Mouse (Mus musculus) embryonic facial prominence, embryonic 13.5 days (tissue): ENCODE results near the gene Maneal. TPM values are rescaled to one million over a fixed set of nuclear protein-coding genes. Genes with fewer than 3 reads are reported as not detected.

Source experiments
- ATAC-seq: fragments of 200-750 bp; cut with Nextera tagmentation; 2 replicates; pipeline ENCODE4 v1.8.0; 2017; ENCODE audit warnings: low read depth; ENCODE audit not compliant: insufficient number of reproducible peaks, insufficient read depth, low FRiP score, low TSS enrichment
- H3K27ac ChIP-seq: fragments of 300-500 bp; sonication (generic); 2 replicates; pipeline ENCODE4 v1.5.1; 2015; ENCODE audit warnings: moderate library complexity, mild to moderate bottlenecking, inconsistent platforms
- H3K27me3 ChIP-seq: fragments of 300-500 bp; sonication (generic); 2 replicates; pipeline ENCODE4 v1.6.1; 2015; ENCODE audit warnings: mild to moderate bottlenecking, inconsistent platforms
- H3K36me3 ChIP-seq: fragments of 300-500 bp; sonication (generic); 2 replicates; pipeline ENCODE4 v1.6.1; 2015; ENCODE audit warnings: mild to moderate bottlenecking, inconsistent platforms
- H3K4me1 ChIP-seq: fragments of 300-500 bp; sonication (generic); 2 replicates; pipeline ENCODE4 v1.6.1; 2015; ENCODE audit warnings: inconsistent platforms
- H3K4me2 ChIP-seq: fragments of 300-500 bp; sonication (generic); 2 replicates; pipeline ENCODE4 v1.6.1; 2015; ENCODE audit warnings: moderate library complexity, mild to moderate bottlenecking, inconsistent platforms
- H3K4me3 ChIP-seq: fragments of 300-500 bp; sonication (generic); 2 replicates; pipeline ENCODE4 v1.5.1; 2015; ENCODE audit warnings: mild to moderate bottlenecking, inconsistent platforms
- H3K9ac ChIP-seq: fragments of 300-500 bp; sonication (generic); 2 replicates; pipeline ENCODE4 v1.6.1; 2015; ENCODE audit warnings: mild to moderate bottlenecking, inconsistent platforms
- H3K9me3 ChIP-seq: fragments of 300-500 bp; sonication (generic); 2 replicates; pipeline ENCODE4 v1.6.1; 2016; ENCODE audit warnings: inconsistent platforms
- WGBS: fragments of 180-500 bp; shearing (Covaris S2); methylation state at CpG from one replicate; pipeline ENCODE4 v1.1.7; 2015; ENCODE audit warnings: mixed read lengths; 5-methylcytosine and 5-hydroxymethylcytosine counted together
- polyA plus RNA-seq: library from polyadenylated mRNA; unstranded; fragments of >200 nt; fragmentation: Nextera tagmentation; extraction: Ambion mirVana; gene quantifications from 2 replicates; pipeline ENCODE4 v1.2.1, GENCODE M21; 2015

The Maneal gene
- polyA plus RNA-seq, 1 experiment from 2014 or later, result 1.2 TPM

DNA sequence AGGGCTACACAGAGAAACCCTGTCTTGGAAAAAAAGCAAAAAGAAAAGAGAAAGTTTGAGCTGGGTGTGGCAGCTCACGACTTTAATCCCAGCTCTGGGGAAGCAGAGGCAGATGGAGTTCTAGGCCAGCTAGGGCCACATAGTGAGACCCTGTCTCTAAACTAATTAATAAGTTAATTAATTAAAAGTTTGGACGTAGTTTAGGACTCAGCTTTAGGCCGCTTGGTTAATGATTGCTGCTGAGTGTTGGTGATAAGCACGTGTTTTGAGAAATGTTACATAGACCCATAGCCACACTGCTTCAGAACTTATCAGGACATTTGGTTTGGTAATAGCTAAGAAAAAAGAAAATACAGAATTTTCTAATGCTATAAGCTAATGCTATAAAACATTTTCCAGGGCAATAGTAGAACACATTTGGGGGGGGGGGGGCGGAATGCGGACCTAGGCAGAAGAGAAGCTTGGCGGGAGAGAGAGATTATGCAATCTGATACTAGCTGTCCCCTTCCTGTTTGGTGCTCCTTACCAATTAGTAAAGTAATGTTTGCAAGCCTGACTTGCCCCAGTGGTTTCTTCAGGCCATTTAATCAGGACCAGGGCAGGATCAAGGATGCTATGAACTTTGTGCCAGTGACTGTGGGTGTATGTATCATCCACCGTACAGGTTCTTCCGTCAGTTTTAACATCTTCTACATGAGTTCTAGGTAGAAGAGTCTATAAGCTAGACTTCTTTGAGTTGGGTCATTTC, 52.7 kb downstream of the Maneal start:
- Histone ChIP-seq H3K27me3 (no peaks in the 10 kb centered on the region), H3K4me3 (no peak overlapping the region), H3K9ac (no peak overlapping the region), H3K9me3 (no peaks in the 10 kb centered on the region), H3K4me1 (no peaks in the 10 kb centered on the region), H3K4me2 (no peak overlapping the region), H3K36me3 (peaks cover 56% of the 10 kb centered on the region), H3K27ac (no peak overlapping the region)
- 77% methylated on average over 9 of the region's 9 CpGs for WGBS
- no peak for ATAC-seq

GRCm38 (mm10) chr4:124808511-124808910, 53.5 kb downstream of the Maneal start:
- H3K27ac ChIP-seq, result no peak overlapping the region
- no peak overlapping the region for H3K9ac ChIP-seq
- no peaks in the 10 kb centered on the region for H3K27me3 ChIP-seq
- peaks cover 56% of the 10 kb centered on the region for H3K36me3 ChIP-seq
- 83% methylated on average over 5 of the region's 5 CpGs for WGBS
- no peaks in the 10 kb centered on the region for H3K9me3 ChIP-seq
- H3K4me2 ChIP-seq, result no peak overlapping the region
- H3K4me1 ChIP-seq, result peaks cover 2% of the 10 kb centered on the region
- no peak for ATAC-seq
- H3K4me3 ChIP-seq, result no peak overlapping the region

Other genes with a start within 250 kb of the Maneal start
- gene Pou3f1, start 205.4 kb downstream of the Maneal start, polyA plus RNA-seq, result 2.3 and 2.4 TPM in 2 replicates
- 84.7 and 92.2 TPM in 2 replicates for gene Utp11, start 168.6 kb downstream of the Maneal start, polyA plus RNA-seq
- 17.0 and 19.5 TPM in 2 replicates for gene Fhl3, start 161.5 kb downstream of the Maneal start, polyA plus RNA-seq
- 177 and 186 TPM in 2 replicates for gene Sf3a3, start 147.4 kb downstream of the Maneal start, polyA plus RNA-seq
- 25.2 and 26.4 TPM in 2 replicates for gene Inpp5b, start 120.3 kb downstream of the Maneal start, polyA plus RNA-seq
- gene Mtf1, start 60.1 kb downstream of the Maneal start, polyA plus RNA-seq, result 11.9 and 12.9 TPM in 2 replicates
- gene Yrdc, start 11.5 kb downstream of the Maneal start, polyA plus RNA-seq, result 33.5 and 39.6 TPM in 2 replicates
- 60.0 and 60.9 TPM in 2 replicates for gene 1110065P20Rik, start 11.0 kb downstream of the Maneal start, polyA plus RNA-seq
- 0.08 and 0.11 TPM in 2 replicates for gene Epha10, start 18.7 kb upstream of the Maneal start, polyA plus RNA-seq
- gene 9930104L06Rik, start 74.9 kb upstream of the Maneal start, polyA plus RNA-seq, result 18.1 and 20.3 TPM in 2 replicates
- 133 and 141 TPM in 2 replicates for gene Cdca8, start 77.1 kb upstream of the Maneal start, polyA plus RNA-seq
- gene Rspo1, start 124.3 kb upstream of the Maneal start, polyA plus RNA-seq, result 18.8 and 21.2 TPM in 2 replicates
- gene Gnl2, start 154.4 kb upstream of the Maneal start, polyA plus RNA-seq, result 111 and 112 TPM in 2 replicates
- 0.12 TPM in 1 of 2 replicates, not detected in the other for gene Dnali1, start 203.5 kb upstream of the Maneal start, polyA plus RNA-seq
- gene Snip1, start 204.5 kb upstream of the Maneal start, polyA plus RNA-seq, result 31.9 and 32.9 TPM in 2 replicates
- 71.2 and 79.9 TPM in 2 replicates for gene Meaf6, start 223.0 kb upstream of the Maneal start, polyA plus RNA-seq